Mouse (Mus musculus): ENCODE data around the gene Aimp2.

The Aimp2 gene

GRCm38 (mm10) chr5:143903813-143904212 lies 5.8 kb downstream of the Aimp2 start:
- in situ Hi-C loops (cut with MboI, MseI), result loop anchor here (25.0 kb wide), 2 partner anchors 342 to 908 kb away; no protein-coding TSS in a partner anchor

DNA sequence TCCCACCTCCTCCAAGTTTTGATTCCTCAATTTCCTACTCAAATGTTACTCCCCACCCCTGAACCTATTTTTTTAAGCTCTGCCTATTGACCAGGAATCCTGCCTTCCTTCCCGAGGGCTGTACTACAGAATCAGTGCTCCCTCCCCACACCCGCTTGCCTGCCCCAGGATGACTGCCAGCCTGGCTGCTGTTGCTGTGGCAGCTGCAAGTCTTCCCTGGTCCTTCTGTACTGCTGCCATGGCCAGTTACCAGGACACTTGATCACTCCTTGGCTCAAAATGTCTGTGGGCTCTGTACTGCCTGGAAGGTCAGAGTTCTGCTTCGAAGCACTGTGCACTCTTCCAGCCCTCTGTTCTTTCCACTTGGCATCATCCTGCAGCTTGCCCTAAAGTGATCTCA lies 7.5 kb downstream of the Aimp2 start:
- in situ Hi-C loops (cut with MboI, MseI), result loop anchor here (25.0 kb wide), 2 partner anchors 340 to 910 kb away; no protein-coding TSS in a partner anchor

DNA sequence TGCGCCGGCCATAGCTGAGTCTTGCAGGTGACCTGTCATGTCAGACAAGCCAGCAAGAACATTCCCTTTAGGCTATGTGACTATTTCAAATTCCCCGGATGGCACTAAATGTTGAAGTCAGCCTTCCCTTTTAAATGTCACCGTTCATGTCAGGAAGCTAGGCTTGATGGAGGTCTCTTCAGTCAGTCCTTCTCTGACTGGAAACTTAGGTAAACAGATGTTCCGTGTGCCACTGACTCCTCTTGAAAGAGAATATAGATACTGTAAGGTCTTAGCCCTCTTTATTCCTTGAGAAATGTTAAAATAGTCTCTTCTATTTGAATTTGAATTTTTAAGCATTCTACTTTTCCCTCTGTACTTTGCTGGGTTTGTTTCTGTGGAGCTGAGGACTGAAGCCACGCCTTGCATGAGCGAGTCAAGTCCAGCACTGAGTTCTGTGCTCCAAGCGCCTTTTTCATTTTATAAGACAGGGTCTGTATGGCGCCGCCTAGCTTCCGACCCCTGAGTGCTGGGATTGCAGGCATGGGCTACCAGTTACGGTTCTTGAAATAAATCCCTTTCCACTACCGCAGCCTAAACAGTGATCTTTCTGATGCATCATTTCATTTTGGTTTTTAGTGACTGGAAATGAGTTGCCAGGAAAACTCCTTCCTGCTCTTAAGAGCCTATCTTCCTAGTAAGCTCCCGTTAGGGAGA lies 11.9 kb downstream of the Aimp2 start, which contains the start of gene Ankrd61:
Gene Ankrd61 (minus strand): TSS at position 51 of the 696 bp plus-strand sequence.
- in situ Hi-C loops (cut with MboI, MseI), result no loop called here

GRCm38 (mm10) chr5:143893396-143893795 lies 16.3 kb downstream of the Aimp2 start:
- in situ Hi-C loops (cut with MboI, MseI), result no loop called here

DNA sequence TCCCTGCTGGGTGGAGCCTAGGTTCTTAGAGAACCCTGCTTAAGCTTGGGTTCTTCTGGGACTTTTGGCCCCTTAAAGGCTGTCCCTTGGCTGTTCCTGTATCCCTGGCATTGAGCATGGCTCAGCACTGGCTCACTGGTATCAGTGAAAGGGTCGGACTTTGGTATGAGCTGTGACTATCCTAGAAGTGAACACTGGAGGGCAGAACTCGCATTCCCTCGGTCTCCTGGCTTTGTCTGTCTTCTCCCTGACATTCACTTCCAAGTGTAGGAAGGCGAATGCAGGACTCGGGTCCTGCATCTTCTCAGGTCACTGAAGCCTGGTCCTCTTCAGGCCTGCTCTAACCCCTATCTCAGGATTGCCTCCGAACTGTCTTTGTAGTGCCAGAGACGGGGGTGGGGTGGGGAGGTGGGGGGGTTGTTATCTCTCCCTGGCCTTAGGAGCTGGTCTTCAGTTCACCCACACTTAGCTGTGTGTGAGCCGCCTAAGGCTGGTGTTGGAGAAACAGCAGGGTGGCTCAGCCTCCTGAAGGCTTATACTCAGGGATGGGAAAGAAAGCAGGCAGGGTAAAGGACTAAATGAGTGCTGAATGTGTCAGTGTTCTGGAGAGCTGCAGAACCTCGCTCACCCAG lies 17.3 kb downstream of the Aimp2 start:
- in situ Hi-C loops (cut with MboI, MseI), result no loop called here

DNA sequence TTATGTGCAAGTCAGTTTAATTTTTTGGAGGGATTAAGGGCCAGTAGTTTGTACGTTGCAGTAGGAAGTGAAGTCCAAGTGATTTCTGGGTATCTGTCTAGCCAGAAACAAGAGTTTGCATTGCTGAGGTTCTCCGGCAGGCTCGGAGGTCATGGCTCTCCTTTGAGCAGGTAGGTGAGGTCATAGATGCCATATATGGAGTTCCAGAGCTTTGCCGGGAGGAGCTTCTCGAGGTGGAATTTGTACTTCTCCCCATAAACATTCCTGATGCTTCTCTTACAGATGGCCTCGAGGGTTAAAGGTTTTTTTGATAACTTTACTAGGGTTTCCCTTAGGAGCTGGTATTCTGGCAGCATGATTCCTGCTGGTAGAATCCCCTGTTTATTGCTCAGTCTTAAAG lies 18.9 kb downstream of the Aimp2 start:
- in situ Hi-C loops (cut with MboI, MseI), result no loop called here

DNA sequence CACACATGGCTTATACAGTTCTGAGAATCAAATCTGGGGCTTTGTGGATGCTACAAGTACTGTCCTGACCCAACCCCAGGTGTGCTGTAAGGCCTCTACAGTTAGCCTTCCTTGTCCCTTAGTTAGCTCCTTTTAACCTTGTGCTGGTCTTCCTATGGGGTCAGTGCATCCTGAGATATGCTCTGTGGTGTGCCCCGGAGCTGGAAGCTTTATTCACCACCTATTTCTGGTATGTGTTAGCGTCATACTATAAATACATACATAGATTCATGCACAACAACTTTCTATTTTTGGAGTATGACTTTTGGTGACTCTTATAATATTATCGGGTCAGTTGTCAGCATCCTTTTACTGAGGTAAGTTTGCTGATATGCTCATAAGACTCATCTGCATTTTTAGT lies 24.4 kb downstream of the Aimp2 start:
- in situ Hi-C loops (cut with MboI, MseI), result loop anchor here (5.0 kb wide), 1 partner anchor 138 kb away; no protein-coding TSS in a partner anchor

DNA sequence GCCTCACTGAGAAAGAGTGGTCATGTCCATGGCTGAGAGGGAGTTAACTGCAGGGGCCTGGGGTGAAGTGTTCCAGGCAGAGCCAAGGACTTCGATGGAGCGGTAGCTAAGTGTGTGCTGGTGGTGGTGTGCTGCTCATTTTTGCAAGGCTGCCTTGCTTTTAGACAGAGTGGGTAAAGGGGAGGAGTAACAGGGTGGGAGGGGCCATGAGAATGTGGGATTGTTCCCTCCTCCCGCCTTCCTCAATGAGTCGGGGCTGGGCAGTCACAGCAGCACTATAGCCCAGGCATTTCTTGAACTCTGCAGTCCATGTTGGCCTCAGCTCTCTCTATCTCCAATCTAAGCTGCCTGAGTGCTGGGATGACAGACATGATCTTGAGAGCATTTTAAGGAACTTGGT lies 35.1 kb downstream of the Aimp2 start:
- in situ Hi-C loops (cut with MboI, MseI), result loop anchor here (5.0 to 10.0 kb wide), 3 partner anchors 57 to 520 kb away; partner anchors contain the start of genes Eif2ak1 and Grid2ip

- in situ Hi-C loops (cut with MboI, MseI), result loop anchor here (5.0 to 10.0 kb wide), 3 partner anchors 54 to 517 kb away; partner anchors contain the start of genes Eif2ak1 and Grid2ip
Measured at GRCm38 (mm10) chr5:143871547-143872169, 38.0 kb downstream of the Aimp2 start.
